Mouse (Mus musculus): ENCODE measurements around the gene Minpp1. TPM values are rescaled to one million over a fixed set of nuclear protein-coding genes. Genes with fewer than 3 reads are reported as not detected.
"Not testable (repeated sequence)": the region's sequence is repeated elsewhere in the genome, so short reads cannot be mapped to it uniquely, and the experiment has no call there.

The Minpp1 gene
- polyA plus RNA-seq, 1 experiment from 2014 or later, result 77.0 TPM

- Histone ChIP-seq H3K4me1 (no peaks in the 10 kb centered on the region), H3K36me3 (no peaks in the 10 kb centered on the region), H3K27ac (replicated peaks) (no peak overlapping the region), H3K9me3 (replicated peaks) (no peaks in the 10 kb centered on the region), H3K27me3 (ENCODE audit: low read depth, poor library complexity, severe bottlenecking) (no peaks in the 10 kb centered on the region), H3K4me3 (no peak overlapping the region)
- 87% methylated on average over 12 of the region's 12 CpGs for WGBS
- no peak for DNase-seq (ENCODE audit: low spot score)
Measured at GRCm38 (mm10) chr19:32476016-32476711, 9.4 kb upstream of the Minpp1 start.

- DNase-seq (ENCODE audit: low spot score), result no peak
- 82% methylated on average over 4 of the region's 4 CpGs for WGBS
- H3K9me3 ChIP-seq (replicated peaks), result no peaks in the 10 kb centered on the region
- H3K4me3 ChIP-seq, result no peak overlapping the region
- H3K27ac ChIP-seq (replicated peaks), result no peak overlapping the region
- no peaks in the 10 kb centered on the region for H3K36me3 ChIP-seq
- H3K27me3 ChIP-seq (ENCODE audit: low read depth, poor library complexity, severe bottlenecking), result no peaks in the 10 kb centered on the region
- H3K4me1 ChIP-seq, result no peaks in the 10 kb centered on the region
Measured at GRCm38 (mm10) chr19:32476712-32477052, 8.9 kb upstream of the Minpp1 start.

GRCm38 (mm10) chr19:32480255-32480654, 5.3 kb upstream of the Minpp1 start:
- H3K9me3 ChIP-seq (replicated peaks), result no peaks in the 10 kb centered on the region
- no peak overlapping the region for H3K27ac ChIP-seq (replicated peaks)
- WGBS, result 92% methylated on average over 5 of the region's 5 CpGs
- H3K4me3 ChIP-seq, result no peak overlapping the region
- no peaks in the 10 kb centered on the region for H3K27me3 ChIP-seq (ENCODE audit: low read depth, poor library complexity, severe bottlenecking)
- peaks cover 7% of the 10 kb centered on the region for H3K4me1 ChIP-seq
- DNase-seq (ENCODE audit: low spot score), result no peak
- no peaks in the 10 kb centered on the region for H3K36me3 ChIP-seq

GRCm38 (mm10) chr19:32480791-32481442, 4.7 kb upstream of the Minpp1 start:
- no peak overlapping the region for H3K27ac ChIP-seq (replicated peaks)

GRCm38 (mm10) chr19:32481511-32481910, 4.1 kb upstream of the Minpp1 start:
- Histone ChIP-seq H3K4me3 (no peak overlapping the region), H3K36me3 (no peaks in the 10 kb centered on the region), H3K27ac (replicated peaks) (no peak overlapping the region), H3K9me3 (replicated peaks) (no peaks in the 10 kb centered on the region), H3K4me1 (peaks cover 8% of the 10 kb centered on the region), H3K27me3 (ENCODE audit: low read depth, poor library complexity, severe bottlenecking) (no peaks in the 10 kb centered on the region)
- 76% methylated on average over 4 of the region's 4 CpGs for WGBS
- DNase-seq (ENCODE audit: low spot score), result no peak

More at GRCm38 (mm10) chr19:32480791-32481442, 4.7 kb upstream of the Minpp1 start:
- Histone ChIP-seq H3K4me1 (peaks cover 7% of the 10 kb centered on the region), H3K4me3 (no peak overlapping the region), H3K9me3 (replicated peaks) (no peaks in the 10 kb centered on the region), H3K36me3 (no peaks in the 10 kb centered on the region), H3K27me3 (ENCODE audit: low read depth, poor library complexity, severe bottlenecking) (no peaks in the 10 kb centered on the region)
- DNase-seq (ENCODE audit: low spot score), result no peak
- WGBS, result 88% methylated on average over 8 of the region's 8 CpGs

- Histone ChIP-seq H3K36me3 (no peaks in the 10 kb centered on the region), H3K4me3 (peak overlapping the region; percentile 73), H3K27ac (replicated peaks) (peak overlapping the region; percentile 91), H3K27me3 (ENCODE audit: low read depth, poor library complexity, severe bottlenecking) (no peaks in the 10 kb centered on the region), H3K9me3 (replicated peaks) (no peaks in the 10 kb centered on the region), H3K4me1 (peaks cover 29% of the 10 kb centered on the region)
- no peak for DNase-seq (ENCODE audit: low spot score)
- WGBS, result 21% methylated on average over 13 of the region's 13 CpGs
Measured at GRCm38 (mm10) chr19:32484941-32485660, 468 bp upstream of the Minpp1 start.

GRCm38 (mm10) chr19:32486106-32486724, 646 bp downstream of the Minpp1 start:
- DNase-seq (ENCODE audit: low spot score), result peak; percentile 68
- H3K27me3 ChIP-seq (ENCODE audit: low read depth, poor library complexity, severe bottlenecking); H3K9me3 ChIP-seq (replicated peaks); H3K36me3 ChIP-seq: not testable (repeated sequence)
- WGBS, result under 1% methylated on average over 47 of the region's 47 CpGs
- H3K4me3 ChIP-seq, result peak overlapping the region; percentile 73
- peaks cover 29% of the 10 kb centered on the region for H3K4me1 ChIP-seq
- H3K27ac ChIP-seq (replicated peaks), result peak overlapping the region; percentile 91

- H3K4me3 ChIP-seq, result peak overlapping the region; percentile 73
- 90% methylated on average over 8 of the region's 8 CpGs for WGBS
- H3K36me3 ChIP-seq, result peaks cover 11% of the 10 kb centered on the region
- no peak for DNase-seq (ENCODE audit: low spot score)
- H3K4me1 ChIP-seq, result peaks cover 29% of the 10 kb centered on the region
- H3K27ac ChIP-seq (replicated peaks), result no peak overlapping the region
- no peaks in the 10 kb centered on the region for H3K27me3 ChIP-seq (ENCODE audit: low read depth, poor library complexity, severe bottlenecking)
- H3K9me3 ChIP-seq (replicated peaks), result no peaks in the 10 kb centered on the region
Measured at GRCm38 (mm10) chr19:32487595-32488255, 2.2 kb downstream of the Minpp1 start.

GRCm38 (mm10) chr19:32489166-32489895, 3.8 kb downstream of the Minpp1 start:
- WGBS, result 91% methylated on average over 12 of the region's 12 CpGs
- peaks cover 27% of the 10 kb centered on the region for H3K36me3 ChIP-seq
- H3K9me3 ChIP-seq (replicated peaks), result no peaks in the 10 kb centered on the region
- H3K4me3 ChIP-seq, result no peak overlapping the region
- no peak for DNase-seq (ENCODE audit: low spot score)
- peaks cover 29% of the 10 kb centered on the region for H3K4me1 ChIP-seq
- no peaks in the 10 kb centered on the region for H3K27me3 ChIP-seq (ENCODE audit: low read depth, poor library complexity, severe bottlenecking)
- H3K27ac ChIP-seq (replicated peaks), result no peak overlapping the region

GRCm38 (mm10) chr19:32490976-32491375, 5.4 kb downstream of the Minpp1 start:
- no peak overlapping the region for H3K27ac ChIP-seq (replicated peaks)
- 84% methylated on average over 2 of the region's 2 CpGs for WGBS
- H3K9me3 ChIP-seq (replicated peaks), result no peaks in the 10 kb centered on the region

GRCm38 (mm10) chr19:32492339-32492738, 6.8 kb downstream of the Minpp1 start:
- Histone ChIP-seq H3K4me1 (peaks cover 12% of the 10 kb centered on the region), H3K4me3 (no peak overlapping the region), H3K36me3 (peaks cover 55% of the 10 kb centered on the region), H3K27ac (replicated peaks) (no peak overlapping the region), H3K27me3 (ENCODE audit: low read depth, poor library complexity, severe bottlenecking) (no peaks in the 10 kb centered on the region), H3K9me3 (replicated peaks) (no peaks in the 10 kb centered on the region)
- WGBS, result 96% methylated on average over 3 of the region's 3 CpGs
- DNase-seq (ENCODE audit: low spot score), result no peak

More at GRCm38 (mm10) chr19:32490976-32491375, 5.4 kb downstream of the Minpp1 start:
- Histone ChIP-seq H3K36me3 (peaks cover 43% of the 10 kb centered on the region), H3K27me3 (ENCODE audit: low read depth, poor library complexity, severe bottlenecking) (no peaks in the 10 kb centered on the region), H3K4me1 (peaks cover 22% of the 10 kb centered on the region), H3K4me3 (no peak overlapping the region)
- no peak for DNase-seq (ENCODE audit: low spot score)

- no peak overlapping the region for H3K4me3 ChIP-seq
- no peaks in the 10 kb centered on the region for H3K9me3 ChIP-seq (replicated peaks)
- peaks cover 62% of the 10 kb centered on the region for H3K36me3 ChIP-seq
- H3K27ac ChIP-seq (replicated peaks), result no peak overlapping the region
- 90% methylated on average over 5 of the region's 5 CpGs for WGBS
- H3K4me1 ChIP-seq, result peaks cover 6% of the 10 kb centered on the region
- H3K27me3 ChIP-seq (ENCODE audit: low read depth, poor library complexity, severe bottlenecking), result no peaks in the 10 kb centered on the region
- no peak for DNase-seq (ENCODE audit: low spot score)
Measured at GRCm38 (mm10) chr19:32492981-32493380, 7.4 kb downstream of the Minpp1 start.
